Mouse (Mus musculus): ENCODE data around the gene Btk.

GRCm38 (mm10) chrX:134623350-134623749, 40.0 kb upstream of the Btk start:
- TF ChIP-seq POLR2A (IDR thresholded peaks at IDR 0.05; ENCODE audit: control insufficient read depth, low read depth, low read length): no peak
- no peak for TF ChIP-seq CTCF (IDR thresholded peaks at IDR 0.05; ENCODE audit: control insufficient read depth, insufficient read depth, insufficient replicate concordance, low read depth, low read length)

Measured in testis, adult 2 months (tissue).